Mouse (Mus musculus) ES-Bruce4 (cell line): Measurements from ENCODE around the gene Fam166b.

Experiments used
- CTCF ChIP-seq: IDR thresholded peaks from one replicate; pipeline ENCODE4 v1.8.1; 2011; ENCODE audit warnings: low read depth, low read length
- EP300 ChIP-seq: IDR thresholded peaks from 2 replicates; pipeline ENCODE4 v1.6.1; 2011; ENCODE audit warnings: low read depth, low read length; ENCODE audit not compliant: insufficient read depth

- TF ChIP-seq CTCF (no peak), EP300 (no peak)
These were observed 27.4 kb downstream of the Fam166b start for GRCm38 (mm10) chr4:43401486-43401885.
